Mouse (Mus musculus) midbrain, embryonic 16.5 days (tissue): ENCODE results near the gene Psmc2. TPM values are rescaled to one million over a fixed set of nuclear protein-coding genes. Genes with fewer than 3 reads are reported as not detected.

Source experiments
- ATAC-seq: fragments of 200-750 bp; cut with Nextera tagmentation; 2 replicates; pipeline ENCODE4 v1.8.0; 2017; ENCODE audit warnings: moderate TSS enrichment
- H3K27ac ChIP-seq: fragments of 300-500 bp; sonication (generic); 2 replicates; pipeline ENCODE4 v1.5.1; 2014; ENCODE audit warnings: mild to moderate bottlenecking, low read length, mixed read lengths
- H3K27me3 ChIP-seq: fragments of 300-500 bp; sonication (generic); 2 replicates; pipeline ENCODE4 v1.6.1; 2014; ENCODE audit warnings: low read depth, low read length, mixed read lengths; ENCODE audit not compliant: control insufficient read depth, insufficient read depth
- H3K36me3 ChIP-seq: fragments of 300-500 bp; sonication (generic); 2 replicates; pipeline ENCODE4 v1.6.1; 2014; ENCODE audit warnings: mild to moderate bottlenecking, low read length, moderate library complexity, mixed read lengths; ENCODE audit not compliant: control insufficient read depth, insufficient read depth
- H3K4me1 ChIP-seq: fragments of 300-500 bp; sonication (generic); 2 replicates; pipeline ENCODE4 v1.6.1; 2014; ENCODE audit warnings: mild to moderate bottlenecking, low read length, mixed read lengths; ENCODE audit not compliant: control insufficient read depth, insufficient read depth
- H3K4me2 ChIP-seq: fragments of 300-500 bp; sonication (generic); 2 replicates; pipeline ENCODE4 v1.6.1; 2014; ENCODE audit warnings: mild to moderate bottlenecking, low read length, mixed read lengths
- H3K4me3 ChIP-seq: fragments of 300-500 bp; sonication (generic); 2 replicates; pipeline ENCODE4 v1.5.1; 2014; ENCODE audit warnings: low read depth, mild to moderate bottlenecking, low read length, moderate library complexity, mixed read lengths
- H3K9ac ChIP-seq: fragments of 300-500 bp; sonication (generic); 2 replicates; pipeline ENCODE4 v1.6.1; 2014; ENCODE audit warnings: low read depth, low read length, mixed read lengths
- H3K9me3 ChIP-seq: fragments of 300-500 bp; sonication (generic); replicated peaks from 2 replicates; pipeline ENCODE4 v1.6.1; 2014; ENCODE audit warnings: mild to moderate bottlenecking, low read length, mixed read lengths; ENCODE audit not compliant: control insufficient read depth, poor library complexity, severe bottlenecking
- WGBS: fragments of 180-500 bp; shearing (Covaris S2); extraction: QIAGEN DNeasy Blood & Tissue Kit; methylation state at CpG from one replicate; pipeline ENCODE4 v1.1.7; 2014; 5-methylcytosine and 5-hydroxymethylcytosine counted together
- polyA plus RNA-seq: library from polyadenylated mRNA; unstranded; fragments of >200 nt; fragmentation: Nextera tagmentation; extraction: Ambion mirVana; gene quantifications from 2 replicates; pipeline ENCODE4 v1.2.1, GENCODE M21; 2015

Psmc2 gene
- polyA plus RNA-seq: 187 and 192 TPM in 2 replicates

- Histone ChIP-seq H3K27ac (peak within 1 kb of the TSS; percentile 73), H3K4me2 (peak within 1 kb of the TSS; percentile 95), H3K4me3 (peak within 1 kb of the TSS; percentile 85), H3K27me3 (no peaks in the 10 kb centered on the region), H3K9me3 (no peaks in the 10 kb centered on the region), H3K9ac (peak within 1 kb of the TSS; percentile 80), H3K36me3 (peaks cover 19% of the 10 kb centered on the region), H3K4me1 (peaks cover 33% of the 10 kb centered on the region)
- ATAC-seq: peak; percentile 97
- WGBS: 0% methylated on average over 37 of the region's 37 CpGs
These were observed at the start of gene Psmc2, which contains the start of gene Dnajc2 for GRCm38 (mm10) chr5:21785053-21785452. Gene Psmc2 (plus strand): TSS chr5:21785283. Gene Dnajc2 (minus strand): TSS chr5:21785251.

DNA sequence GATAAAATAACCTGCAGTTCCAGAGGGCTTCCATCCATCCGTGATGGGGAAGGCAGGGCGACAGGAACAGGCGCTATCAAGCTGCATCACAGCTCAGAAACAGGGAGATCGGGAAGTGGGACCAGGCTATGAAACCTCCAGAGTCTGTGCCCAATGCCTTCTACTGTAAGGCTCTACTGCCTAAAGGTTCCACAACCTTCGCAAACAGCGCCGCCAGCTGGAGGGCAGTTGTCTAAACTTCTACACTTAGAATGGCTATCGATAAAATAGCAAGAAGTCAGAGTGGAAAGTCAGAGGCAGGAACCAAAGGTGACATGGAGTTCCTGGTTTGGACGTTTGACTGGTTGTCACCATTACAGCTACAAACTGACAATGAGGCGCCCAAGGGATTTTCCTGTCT lies 49.5 kb upstream of the Psmc2 start:
- Histone ChIP-seq H3K4me2 (no peak overlapping the region), H3K27ac (no peak overlapping the region), H3K9ac (no peak overlapping the region), H3K4me3 (no peak overlapping the region), H3K9me3 (no peaks in the 10 kb centered on the region), H3K36me3 (peaks cover 7% of the 10 kb centered on the region), H3K4me1 (peaks cover 21% of the 10 kb centered on the region), H3K27me3 (no peaks in the 10 kb centered on the region)
- ATAC-seq: no peak
- WGBS: 33% methylated on average over 10 of the region's 10 CpGs

GRCm38 (mm10) chr5:21736046-21736445 lies 49.0 kb upstream of the Psmc2 start:
- 88% methylated on average over 11 of the region's 11 CpGs for WGBS
- Histone ChIP-seq H3K9ac (no peak overlapping the region), H3K27ac (no peak overlapping the region), H3K4me2 (no peak overlapping the region), H3K4me3 (no peak overlapping the region), H3K27me3 (no peaks in the 10 kb centered on the region), H3K9me3 (no peaks in the 10 kb centered on the region), H3K4me1 (peaks cover 21% of the 10 kb centered on the region), H3K36me3 (peaks cover 7% of the 10 kb centered on the region)
- ATAC-seq: no peak

DNA sequence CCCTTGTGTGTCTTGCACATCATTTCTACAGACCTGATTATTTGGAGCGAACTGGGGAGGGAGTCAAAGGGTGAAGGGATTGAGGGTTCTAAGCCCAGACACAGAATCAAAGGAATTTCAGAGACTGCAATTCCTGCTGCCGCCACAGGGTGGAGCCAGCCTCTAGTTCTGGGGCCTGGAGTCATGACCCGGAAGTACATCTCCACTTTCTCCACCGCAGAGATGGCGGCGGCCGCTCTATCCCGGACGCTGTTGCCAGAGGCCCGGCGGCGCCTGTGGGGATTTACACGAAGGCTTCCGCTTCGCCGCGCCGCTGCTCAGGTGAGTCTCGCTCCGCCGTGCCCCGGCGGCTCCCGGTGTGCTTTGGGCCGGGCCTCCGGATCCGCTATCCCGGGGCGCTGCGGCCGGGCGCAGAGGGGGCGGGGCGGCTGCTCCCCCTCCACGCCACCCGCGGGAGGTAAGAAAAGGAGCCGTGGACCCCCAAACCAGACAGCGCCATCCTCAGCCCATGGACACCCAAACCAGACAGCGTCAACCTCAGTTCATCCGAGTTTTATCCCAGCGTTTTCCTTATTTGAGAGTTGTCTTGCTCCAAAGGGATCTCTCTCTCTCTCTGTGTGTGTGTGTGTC lies 48.0 kb upstream of the Psmc2 start, which contains the start of gene Pmpcb:
Pmpcb (plus strand) TSS at position 186 of the 630 bp plus-strand sequence.
- peak within 1 kb of the TSS; percentile 96 for H3K9ac ChIP-seq
- H3K27ac ChIP-seq: peak within 1 kb of the TSS; percentile 85
- H3K27me3 ChIP-seq: no peaks in the 10 kb centered on the region
- H3K4me3 ChIP-seq: peak within 1 kb of the TSS; percentile 89
- H3K9me3 ChIP-seq: no peaks in the 10 kb centered on the region
- peak; percentile 86 for ATAC-seq
- peak within 1 kb of the TSS; percentile 93 for H3K4me2 ChIP-seq
- peaks cover 21% of the 10 kb centered on the region for H3K4me1 ChIP-seq
- peaks cover 7% of the 10 kb centered on the region for H3K36me3 ChIP-seq
- under 1% methylated on average over 42 of the region's 42 CpGs for WGBS

- peaks cover 7% of the 10 kb centered on the region for H3K36me3 ChIP-seq
- peaks cover 17% of the 10 kb centered on the region for H3K4me1 ChIP-seq
- H3K9me3 ChIP-seq: no peaks in the 10 kb centered on the region
- H3K4me3 ChIP-seq: peak overlapping the region; percentile 89
- peak overlapping the region; percentile 85 for H3K27ac ChIP-seq
- peak; percentile 44; the same call in 1 of the 2 replicates for ATAC-seq
- peak overlapping the region; percentile 96 for H3K9ac ChIP-seq
- H3K4me2 ChIP-seq: peak overlapping the region; percentile 93
- no peaks in the 10 kb centered on the region for H3K27me3 ChIP-seq
- 31% methylated on average over 10 of the region's 10 CpGs for WGBS
These were observed 47.5 kb upstream of the Psmc2 start for GRCm38 (mm10) chr5:21737620-21738019.

GRCm38 (mm10) chr5:21739120-21739519 lies 46.0 kb upstream of the Psmc2 start:
- Histone ChIP-seq H3K4me3 (no peak overlapping the region), H3K4me1 (peaks cover 10% of the 10 kb centered on the region), H3K9ac (no peak overlapping the region), H3K27ac (no peak overlapping the region), H3K9me3 (no peaks in the 10 kb centered on the region), H3K4me2 (no peak overlapping the region), H3K36me3 (peaks cover 21% of the 10 kb centered on the region), H3K27me3 (no peaks in the 10 kb centered on the region)
- 93% methylated on average over 11 of the region's 11 CpGs for WGBS
- ATAC-seq: no peak

DNA sequence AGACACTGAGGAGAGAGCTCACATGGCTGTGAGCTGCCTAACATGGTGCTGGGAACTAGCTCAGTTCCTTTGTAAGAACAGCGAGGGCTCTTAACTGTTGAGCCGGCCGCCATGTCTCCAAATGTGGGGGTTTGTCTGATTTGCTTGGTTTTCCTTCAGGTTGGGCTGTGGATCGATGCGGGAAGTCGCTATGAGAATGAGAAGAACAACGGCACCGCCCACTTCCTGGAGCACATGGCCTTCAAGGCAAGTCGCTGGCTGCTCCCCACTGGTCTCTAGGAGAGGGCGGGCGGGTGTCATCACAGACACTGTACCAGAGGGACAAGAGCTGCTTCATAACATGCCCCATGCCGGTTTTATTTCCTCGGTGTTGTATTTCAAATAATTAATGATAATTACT lies 45.2 kb upstream of the Psmc2 start:
- no peak for ATAC-seq
- WGBS: 93% methylated on average over 13 of the region's 13 CpGs
- H3K36me3 ChIP-seq: peaks cover 25% of the 10 kb centered on the region

GRCm38 (mm10) chr5:21743606-21744005 lies 41.5 kb upstream of the Psmc2 start:
- H3K27ac ChIP-seq: no peak overlapping the region
- 97% methylated on average over 10 of the region's 10 CpGs for WGBS
- no peaks in the 10 kb centered on the region for H3K9me3 ChIP-seq
- no peak for ATAC-seq
- no peaks in the 10 kb centered on the region for H3K27me3 ChIP-seq
- no peaks in the 10 kb centered on the region for H3K4me1 ChIP-seq
- no peak overlapping the region for H3K9ac ChIP-seq
- no peak overlapping the region for H3K4me3 ChIP-seq
- H3K4me2 ChIP-seq: no peak overlapping the region
- H3K36me3 ChIP-seq: peaks cover 52% of the 10 kb centered on the region

More for the DNA sequence above, 45.2 kb upstream of the Psmc2 start:
- Histone ChIP-seq H3K27me3 (no peaks in the 10 kb centered on the region), H3K9ac (no peak overlapping the region), H3K4me2 (no peak overlapping the region), H3K4me1 (peaks cover 10% of the 10 kb centered on the region), H3K4me3 (no peak overlapping the region), H3K27ac (no peak overlapping the region), H3K9me3 (no peaks in the 10 kb centered on the region)

DNA sequence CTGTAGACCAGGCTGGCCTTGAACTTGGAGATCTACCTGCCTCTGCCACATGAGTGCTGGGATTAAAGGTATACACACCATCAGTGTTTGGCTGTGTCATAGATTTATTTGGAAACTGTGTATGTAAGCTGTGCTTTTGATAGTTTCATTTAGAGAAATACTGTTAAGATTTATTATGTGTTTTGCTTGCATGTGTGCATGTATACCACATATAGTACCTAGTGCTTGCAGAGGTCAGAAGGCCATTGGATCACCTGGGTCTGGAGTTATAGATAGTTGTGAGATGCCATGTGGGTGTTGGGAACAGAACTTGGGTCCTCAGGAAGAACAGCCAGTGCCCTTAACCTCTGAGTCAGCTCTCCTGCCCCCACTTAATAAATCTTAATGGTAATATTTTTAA lies 40.4 kb upstream of the Psmc2 start:
- no peak for ATAC-seq
- no peak overlapping the region for H3K9ac ChIP-seq
- no peak overlapping the region for H3K4me3 ChIP-seq
- H3K4me2 ChIP-seq: no peak overlapping the region
- no peaks in the 10 kb centered on the region for H3K27me3 ChIP-seq
- no peaks in the 10 kb centered on the region for H3K9me3 ChIP-seq
- H3K27ac ChIP-seq: no peak overlapping the region
- H3K4me1 ChIP-seq: no peaks in the 10 kb centered on the region
- H3K36me3 ChIP-seq: peaks cover 61% of the 10 kb centered on the region
